Mouse (Mus musculus): ENCODE measurements at regions not wholly inside any gene's neighbourhood (a gene's known extent, or its start where the extent isn't known, plus 50 kb on each side); places are given as distances from the start of the nearest gene placed in this dataset.

DNA sequence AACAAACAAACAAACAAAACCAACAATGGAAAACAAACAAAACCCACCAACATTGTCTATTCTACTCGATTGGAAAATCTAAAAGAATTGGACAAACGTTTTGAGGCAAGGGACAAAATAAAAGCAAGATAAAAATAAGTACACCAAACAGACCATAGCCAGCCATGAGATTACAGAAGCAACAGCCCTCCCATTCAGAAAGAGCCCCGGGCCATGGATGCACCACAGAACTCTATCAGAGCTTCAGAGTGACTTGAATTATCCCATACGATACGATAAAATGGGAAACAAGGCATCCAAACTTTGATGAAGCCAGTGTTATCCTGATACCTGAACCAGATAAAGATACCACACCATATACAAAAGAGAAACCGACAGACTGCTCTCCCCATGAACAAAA, 68.7 kb downstream of the Npepl1 start:
- in situ Hi-C loops (cut with MboI, MseI): no loop called here

DNA sequence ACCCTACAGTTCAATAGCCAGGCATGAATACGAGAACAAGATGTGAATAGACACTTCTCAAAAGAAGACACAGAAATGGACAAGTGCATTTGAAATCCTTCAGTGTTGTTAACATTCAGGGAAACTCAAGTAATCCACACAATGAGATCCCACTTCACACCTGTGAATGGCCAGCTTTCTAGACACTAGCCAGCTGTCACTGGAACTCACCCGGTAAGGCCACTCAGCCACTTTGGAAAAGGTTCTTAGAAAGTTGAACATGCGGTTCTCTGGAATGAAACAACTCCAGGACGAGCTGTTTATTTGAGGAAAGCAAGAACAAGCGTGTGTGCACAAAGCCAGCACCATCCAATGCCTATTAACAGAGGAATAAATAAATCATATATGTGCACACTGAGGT, 74.6 kb downstream of the Npepl1 start:
- in situ Hi-C loops (cut with MboI, MseI): no loop called here

DNA sequence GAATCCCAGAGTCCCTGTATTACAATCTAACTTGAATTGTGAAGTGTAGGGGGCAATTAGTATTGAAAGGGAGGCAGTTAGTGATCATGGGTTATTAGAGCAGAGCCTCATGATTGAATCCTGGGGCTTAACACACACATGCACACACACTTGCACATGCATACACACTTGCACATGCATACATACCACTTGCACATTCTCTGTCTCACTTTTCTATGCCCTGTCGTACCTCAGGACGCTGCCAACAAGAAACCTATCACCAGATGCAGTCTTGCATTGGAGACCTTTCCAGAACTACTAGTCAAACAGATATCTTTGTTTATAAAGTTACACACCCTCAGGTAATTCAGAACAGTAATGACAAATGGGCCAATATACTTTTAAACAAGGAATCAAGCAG, 80.9 kb downstream of the Npepl1 start:
- in situ Hi-C loops (cut with MboI, MseI): no loop called here

DNA sequence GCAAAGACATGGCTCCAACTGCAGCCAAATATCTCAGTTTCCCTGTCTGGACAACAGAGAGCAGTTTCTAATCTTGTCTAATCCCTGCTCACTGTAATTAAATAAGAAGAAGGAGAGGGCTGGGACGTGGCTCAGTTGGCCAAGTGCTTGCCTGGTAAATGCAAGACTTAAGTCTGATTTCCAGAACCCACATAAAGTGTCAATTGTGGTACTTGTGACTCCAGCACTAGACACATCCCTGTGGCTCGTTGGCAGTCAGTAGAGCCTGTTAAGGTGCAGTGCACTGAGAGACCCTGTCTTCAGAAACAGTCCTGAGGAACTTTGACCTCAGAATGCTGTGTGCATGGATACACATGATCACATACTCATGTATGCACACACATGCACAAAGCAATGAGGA, 81.4 kb downstream of the Npepl1 start:
- in situ Hi-C loops (cut with MboI, MseI): no loop called here

DNA sequence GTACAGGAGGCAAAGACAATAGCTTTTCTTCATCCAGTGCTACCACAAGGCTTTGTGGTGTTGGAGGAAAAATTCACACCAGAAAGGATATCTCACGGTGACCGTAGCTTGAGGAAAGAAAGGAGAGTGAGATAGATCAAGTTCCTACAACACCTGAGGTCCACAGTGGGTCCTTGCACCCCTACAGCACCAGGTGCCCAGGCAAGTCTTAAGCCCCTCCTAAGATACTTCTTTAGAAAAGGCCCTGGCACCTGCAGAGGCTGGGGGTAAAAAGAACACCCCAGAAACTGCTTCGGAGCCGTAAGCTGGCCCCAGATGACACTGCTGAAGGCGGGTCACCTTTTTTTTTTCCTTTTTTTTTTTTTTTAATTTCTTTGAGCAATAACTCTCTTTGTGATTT, 81.9 kb downstream of the Npepl1 start:
- in situ Hi-C loops (cut with MboI, MseI): no loop called here

DNA sequence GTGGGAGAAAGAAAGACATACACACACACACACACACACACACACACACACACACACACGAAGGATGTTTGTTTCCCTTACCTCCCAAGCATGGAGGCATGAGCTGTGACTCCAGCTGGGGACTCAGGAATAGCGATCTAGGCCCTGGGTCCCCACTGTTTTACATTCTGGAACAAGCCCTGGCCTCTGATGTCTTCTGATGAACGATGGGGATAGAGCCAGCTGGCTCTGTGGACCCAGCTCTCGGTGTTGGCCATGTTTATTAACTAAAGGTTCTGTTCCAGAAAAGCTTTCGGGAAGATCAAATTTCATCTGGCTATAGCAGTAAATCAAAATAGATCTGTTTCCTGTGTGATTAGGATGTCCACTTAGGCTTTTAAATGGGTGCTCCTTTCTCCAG, 83.4 kb downstream of the Npepl1 start:
- in situ Hi-C loops (cut with MboI, MseI): no loop called here

DNA sequence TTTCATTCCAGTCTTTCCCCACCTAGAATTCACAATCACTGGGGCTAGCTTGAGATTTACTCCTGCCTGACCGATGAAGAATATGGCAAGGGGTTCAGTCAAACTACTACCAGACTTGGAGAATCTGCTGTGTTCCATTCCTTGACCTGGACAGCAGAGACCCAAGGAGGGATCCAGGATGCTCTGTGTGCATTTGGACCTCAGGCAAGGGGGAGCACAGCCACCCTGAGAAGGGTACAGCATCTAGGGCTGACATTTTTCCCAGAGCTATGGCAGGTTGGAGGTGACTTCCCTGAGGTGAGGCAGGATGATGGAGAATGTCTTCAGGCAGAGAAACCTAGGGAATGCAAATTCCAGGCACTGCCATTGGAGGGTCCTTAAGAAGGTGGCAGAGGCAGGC, 85.5 kb downstream of the Npepl1 start:
- in situ Hi-C loops (cut with MboI, MseI): no loop called here

DNA sequence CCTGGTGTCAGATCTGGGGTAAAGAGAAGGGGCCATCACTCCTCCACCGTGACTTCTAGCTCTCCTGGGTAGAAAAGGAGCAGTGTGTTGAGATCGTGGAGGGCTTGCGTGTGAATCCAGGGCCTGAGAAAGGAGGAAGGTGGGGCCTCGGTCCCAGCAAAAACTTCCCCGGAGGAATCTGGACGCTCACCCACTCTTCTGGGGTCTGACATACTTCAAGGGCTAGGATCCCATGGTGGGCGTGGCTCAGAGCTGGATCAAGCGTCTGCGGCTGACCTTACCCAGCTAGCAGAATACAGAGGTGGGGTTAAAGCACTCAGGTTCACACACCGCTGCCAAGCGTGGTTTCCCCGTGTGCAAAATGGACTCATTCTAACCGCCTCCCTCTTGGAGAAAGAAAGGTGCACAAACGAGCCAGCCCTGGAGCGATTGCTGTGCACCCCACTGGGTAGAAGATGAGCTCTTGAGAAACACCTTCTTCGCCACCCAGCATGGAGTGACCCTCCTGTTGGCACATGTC, 86.6 kb downstream of the Npepl1 start:
- in situ Hi-C loops (cut with MboI, MseI): no loop called here

DNA sequence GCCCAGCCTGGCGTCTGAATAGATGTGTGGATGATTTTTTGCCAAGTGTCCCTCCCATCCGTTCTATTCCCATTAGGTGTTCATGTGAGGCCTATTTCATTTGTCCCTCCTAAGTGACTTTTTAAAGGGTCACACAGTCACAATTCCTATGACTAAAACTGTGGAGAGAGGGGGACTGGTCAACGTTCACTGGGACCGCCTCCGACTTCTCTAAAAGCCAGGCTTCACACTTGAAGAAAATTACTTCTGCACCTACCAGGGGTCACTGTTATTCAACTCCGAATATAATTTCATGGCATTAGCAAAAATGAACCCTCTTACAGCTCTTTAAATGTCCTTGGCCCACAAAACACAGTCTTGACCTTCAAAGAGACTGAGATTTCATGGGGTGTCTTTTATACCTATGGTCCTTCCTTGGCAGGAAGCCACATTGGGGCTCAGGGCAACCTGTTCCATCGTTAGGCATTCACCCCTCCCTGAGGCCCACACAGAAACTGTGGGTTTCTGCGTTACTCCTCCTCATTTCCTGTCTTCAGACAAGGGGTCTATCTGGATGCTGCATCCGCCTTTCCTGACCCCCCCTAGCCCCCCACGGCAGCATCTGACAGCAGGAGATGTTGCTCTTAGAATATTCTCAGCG, 86.7 kb upstream of the Gnas start:
- in situ Hi-C loops (cut with MboI, MseI): no loop called here

DNA sequence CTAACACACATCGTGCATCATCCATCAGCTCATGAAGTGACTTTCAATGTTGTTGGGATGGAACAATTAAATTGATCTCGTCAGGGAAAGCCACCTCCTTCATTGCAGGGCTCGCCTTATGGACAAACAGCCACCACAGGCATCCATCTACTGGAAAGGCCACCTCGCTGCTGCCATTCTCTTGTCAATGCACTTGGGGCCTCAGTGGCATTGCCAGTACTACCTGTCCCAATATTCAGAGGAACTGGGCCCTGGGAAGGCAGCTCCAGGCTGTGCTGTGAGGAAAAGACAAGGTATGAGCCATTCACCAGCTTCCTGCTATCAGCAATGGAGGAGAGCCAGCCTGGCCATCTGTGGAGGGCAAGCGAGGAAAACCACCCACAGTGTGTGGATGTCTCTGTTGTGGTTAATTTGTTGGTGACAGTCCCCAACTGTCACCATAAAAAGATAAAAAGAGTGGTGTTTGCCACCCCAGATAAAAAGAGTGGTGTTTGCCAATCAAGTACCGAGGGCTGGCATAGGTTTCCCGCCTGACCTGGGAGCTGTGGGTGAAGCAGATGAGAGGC, 85.6 kb upstream of the Gnas start:
- in situ Hi-C loops (cut with MboI, MseI): no loop called here

DNA sequence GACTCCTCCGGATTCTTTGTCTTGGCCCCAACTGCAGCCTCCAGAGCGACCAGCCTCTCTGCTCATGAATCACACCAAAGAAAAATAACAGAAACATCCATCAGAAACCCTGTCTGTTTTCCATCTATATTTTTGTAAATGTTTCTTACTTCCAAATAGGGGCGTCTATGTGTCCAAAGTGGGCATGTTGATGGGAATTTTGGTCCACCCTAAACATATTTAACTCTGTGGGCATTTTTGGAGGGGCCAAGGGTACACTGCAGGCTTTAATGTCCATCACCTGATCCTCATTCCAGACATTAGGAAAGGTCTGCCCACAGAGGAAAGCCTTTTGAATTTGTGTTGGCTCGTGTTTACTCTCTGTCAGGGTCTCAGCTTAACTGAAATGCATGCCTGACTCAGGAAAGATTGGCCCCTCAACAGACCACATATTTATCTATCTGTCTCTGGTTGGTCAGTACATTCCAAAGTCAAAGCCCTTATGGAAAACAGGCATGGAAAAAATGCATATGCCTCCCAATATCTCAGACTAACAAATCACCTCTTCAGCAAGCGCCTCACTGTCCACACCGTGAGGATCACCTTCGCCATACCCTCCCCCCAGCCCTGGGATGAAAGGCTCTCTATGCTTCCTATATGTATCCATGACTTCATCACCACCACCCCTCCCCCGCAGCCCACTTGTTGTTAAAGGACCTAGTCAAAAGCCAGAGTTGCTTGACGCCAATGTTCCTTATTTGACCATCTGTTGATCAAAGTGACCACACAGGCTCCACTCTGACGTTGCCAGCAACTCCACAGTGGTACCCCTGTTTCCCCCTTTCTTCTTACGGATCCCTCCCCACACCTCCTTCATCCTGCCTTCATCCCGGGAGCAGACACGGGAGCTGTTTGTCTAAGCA, 83.9 kb upstream of the Gnas start:
- in situ Hi-C loops (cut with MboI, MseI): no loop called here

DNA sequence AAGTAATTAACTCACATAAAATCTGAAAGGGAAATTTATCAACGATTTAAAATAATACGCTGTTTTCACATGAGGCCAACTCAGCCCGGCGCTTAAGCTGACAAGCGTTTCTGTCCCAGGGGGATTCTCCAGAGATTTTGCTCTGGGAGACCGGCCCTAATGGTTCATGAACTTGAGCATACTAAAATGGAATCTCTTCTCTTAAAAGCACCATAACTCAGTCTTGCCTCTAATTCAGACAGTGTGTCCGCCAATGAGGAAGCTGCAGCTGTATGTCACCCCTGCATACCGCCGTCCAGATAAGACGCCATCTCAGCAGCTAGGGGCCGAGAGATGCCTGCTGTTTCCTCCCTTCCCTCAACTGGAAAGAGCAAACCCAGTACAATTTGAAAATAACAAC, 80.7 kb upstream of the Gnas start:
- in situ Hi-C loops (cut with MboI, MseI): no loop called here

DNA sequence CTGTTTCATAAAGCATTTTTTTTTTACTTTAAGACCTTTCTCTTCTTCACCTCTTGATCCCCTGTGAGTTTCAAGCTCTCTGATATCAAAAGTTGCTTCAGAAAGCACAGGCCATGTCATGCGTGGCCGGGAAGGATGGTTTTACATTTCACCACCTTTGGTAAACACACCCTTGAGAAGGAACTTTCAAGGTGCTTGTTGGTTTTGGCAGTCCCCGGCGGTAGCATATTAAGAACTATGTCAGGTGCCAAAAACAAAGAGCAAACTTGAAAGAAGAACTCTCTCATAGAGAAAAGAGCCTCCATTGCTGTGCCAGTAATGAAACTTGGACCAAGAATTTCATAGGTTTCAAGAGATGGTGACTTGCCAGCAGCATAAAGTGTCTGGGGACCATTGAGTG, 72.4 kb upstream of the Gnas start:
- in situ Hi-C loops (cut with MboI, MseI): no loop called here

DNA sequence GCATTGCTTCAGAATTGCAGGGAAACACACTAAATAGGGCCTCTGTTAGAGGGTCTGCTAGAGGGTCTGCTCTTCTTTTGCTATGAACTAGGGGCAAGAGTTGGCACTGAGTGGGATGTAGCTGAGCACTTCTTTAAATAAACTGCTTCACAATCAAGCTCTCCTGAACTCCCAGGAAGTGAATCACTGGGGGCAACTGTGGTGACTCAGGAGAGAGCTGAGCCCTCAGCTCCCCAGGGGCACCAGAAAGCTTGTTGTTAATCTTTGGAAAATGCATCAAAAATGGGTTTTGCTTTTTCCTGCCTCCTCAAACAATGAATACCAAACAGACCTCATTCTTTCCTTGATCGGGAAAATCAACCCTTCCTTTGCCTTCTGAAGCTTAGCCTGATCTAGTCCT, 57.5 kb upstream of the Gnas start:
- in situ Hi-C loops (cut with MboI, MseI): loop anchor here (25.0 kb wide), 1 partner anchor 1914 kb away; no protein-coding TSS in a partner anchor

Data from T-helper 2 cell (primary cell).